Mouse (Mus musculus) heart, postnatal 0 days (tissue): ENCODE measurements around the gene Pold2. TPM values are rescaled to one million over a fixed set of nuclear protein-coding genes. Genes with fewer than 3 reads are reported as not detected.

ENCODE experiments used
- ATAC-seq: fragments of 200-750 bp; cut with Nextera tagmentation; 2 replicates; pipeline ENCODE4 v1.8.0; 2017; ENCODE audit warnings: low read depth, moderate number of reproducible peaks, moderate library complexity; ENCODE audit not compliant: insufficient read depth
- DNase-seq: peaks from one replicate; pipeline ENCODE4 v3.0.0-alpha.2; 2016; ENCODE audit warnings: low spot score
- H3K27ac ChIP-seq: fragments of 300-500 bp; sonication (generic); 2 replicates; pipeline ENCODE4 v1.5.1; 2014; ENCODE audit warnings: low read depth, mild to moderate bottlenecking
- H3K27me3 ChIP-seq: fragments of 300-500 bp; sonication (generic); 2 replicates; pipeline ENCODE4 v1.6.1; 2014; ENCODE audit warnings: low read length, mixed read lengths; ENCODE audit not compliant: control insufficient read depth, insufficient read depth
- H3K36me3 ChIP-seq: fragments of 300-500 bp; sonication (generic); replicated peaks from 2 replicates; pipeline ENCODE4 v1.6.1; 2014; ENCODE audit warnings: low read length, mixed read lengths; ENCODE audit not compliant: control insufficient read depth, insufficient read depth
- H3K4me1 ChIP-seq: fragments of 300-500 bp; sonication (generic); 2 replicates; pipeline ENCODE4 v1.6.1; 2014; ENCODE audit warnings: antibody characterized with exemption; ENCODE audit not compliant: control insufficient read depth, insufficient read depth
- H3K4me2 ChIP-seq: fragments of 300-500 bp; sonication (generic); 2 replicates; pipeline ENCODE4 v1.6.1; 2014; ENCODE audit warnings: low read depth, mild to moderate bottlenecking, low read length, moderate library complexity
- H3K4me3 ChIP-seq: fragments of 300-500 bp; sonication (generic); 2 replicates; pipeline ENCODE4 v1.5.1; 2014; ENCODE audit warnings: low read depth, low read length
- H3K9ac ChIP-seq: fragments of 300-500 bp; sonication (generic); replicated peaks from 2 replicates; pipeline ENCODE4 v1.6.1; 2014; ENCODE audit warnings: low read depth, low read length, mixed read lengths
- H3K9me3 ChIP-seq: fragments of 300-500 bp; sonication (generic); replicated peaks from 2 replicates; pipeline ENCODE4 v1.6.1; 2016; ENCODE audit warnings: low read length; ENCODE audit not compliant: control insufficient read depth
- CTCF ChIP-seq: IDR thresholded peaks from 2 replicates; pipeline ENCODE4 v1.5.1; 2016; ENCODE audit warnings: antibody characterized with exemption, control low read depth, low read depth
- EP300 ChIP-seq: IDR thresholded peaks from 2 replicates; pipeline ENCODE4 v1.6.1; 2016; ENCODE audit warnings: antibody characterized with exemption, low read depth
- WGBS: fragments of 180-500 bp; shearing (Covaris S2); extraction: QIAGEN DNeasy Blood & Tissue Kit; methylation state at CpG from one replicate; pipeline ENCODE4 v1.1.7; 2014; 5-methylcytosine and 5-hydroxymethylcytosine counted together
- polyA plus RNA-seq: library from polyadenylated mRNA; unstranded; fragments of >200 nt; fragmentation: Nextera tagmentation; extraction: Ambion mirVana; gene quantifications from 2 replicates; pipeline ENCODE4 v1.2.1, GENCODE M21; 2015
- total RNA-seq: library from RNA; depleted of rRNA; stranded (reverse); fragments of >200 nt; gene quantifications from 2 replicates; pipeline ENCODE4 v1.2.3, GENCODE M21; 2014; ENCODE audit warnings: low replicate concordance

Gene Pold2
- total and polyA plus RNA-seq, 2 experiments from 2014 or later = 23.9 to 54.6 TPM

- H3K9ac ChIP-seq = no peak overlapping the region
- H3K27ac ChIP-seq = no peak overlapping the region
- no peak for DNase-seq
- H3K4me1 ChIP-seq = peaks cover 19% of the 10 kb centered on the region
- no peak for TF ChIP-seq CTCF
- H3K4me3 ChIP-seq = no peak overlapping the region
- ATAC-seq = no peak
- H3K9me3 ChIP-seq = no peaks in the 10 kb centered on the region
- H3K36me3 ChIP-seq = no peaks in the 10 kb centered on the region
- 42% methylated on average over 5 of the region's 5 CpGs for WGBS
- H3K27me3 ChIP-seq = no peaks in the 10 kb centered on the region
- H3K4me2 ChIP-seq = no peak overlapping the region
Observed at GRCm38 (mm10) chr11:5850452-5850851, 27.6 kb downstream of the Pold2 start.

DNA sequence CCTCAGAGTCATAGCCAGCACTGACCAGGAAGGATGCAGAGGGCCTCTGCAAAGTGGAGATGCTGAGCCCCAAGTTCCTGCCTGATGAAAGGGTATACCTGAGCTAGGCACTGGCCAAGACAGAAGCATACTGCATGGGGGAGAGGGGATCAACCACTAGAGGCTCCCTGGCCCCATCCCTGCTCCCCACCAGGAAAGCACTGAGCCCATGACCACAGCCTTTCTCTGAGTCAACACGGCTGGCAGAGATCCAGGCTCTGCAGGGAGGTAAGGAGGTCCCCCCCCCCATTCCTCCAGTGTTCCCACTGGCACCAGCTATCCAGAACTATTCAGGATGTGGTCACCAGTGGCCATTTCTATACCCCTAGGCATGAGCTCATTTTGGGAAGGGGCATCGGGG lies 28.8 kb downstream of the Pold2 start:
- no peak overlapping the region for H3K27ac ChIP-seq
- H3K4me1 ChIP-seq = peaks cover 19% of the 10 kb centered on the region
- H3K9me3 ChIP-seq = no peaks in the 10 kb centered on the region
- no peak overlapping the region for H3K4me2 ChIP-seq
- DNase-seq (no peak), ATAC-seq (no peak)
- no peak overlapping the region for H3K4me3 ChIP-seq
- H3K9ac ChIP-seq = no peak overlapping the region
- TF ChIP-seq EP300 (no peak), CTCF (no peak)
- no peaks in the 10 kb centered on the region for H3K27me3 ChIP-seq
- no peaks in the 10 kb centered on the region for H3K36me3 ChIP-seq
- 63% methylated on average over 2 of the region's 2 CpGs for WGBS

- ATAC-seq = peak; percentile 40; the same call in 1 of the 2 replicates
- no peaks in the 10 kb centered on the region for H3K9me3 ChIP-seq
- H3K4me1 ChIP-seq = peaks cover 19% of the 10 kb centered on the region
- 38% methylated on average over 6 of the region's 6 CpGs for WGBS
- H3K36me3 ChIP-seq = no peaks in the 10 kb centered on the region
- H3K4me3 ChIP-seq = no peak overlapping the region
- DNase-seq = peak; percentile 44
- TF ChIP-seq CTCF = no peak
- TF ChIP-seq EP300 = no peak
- no peak overlapping the region for H3K4me2 ChIP-seq
- no peaks in the 10 kb centered on the region for H3K27me3 ChIP-seq
- no peak overlapping the region for H3K27ac ChIP-seq
- H3K9ac ChIP-seq = no peak overlapping the region
Observed at GRCm38 (mm10) chr11:5848741-5849140, 29.4 kb downstream of the Pold2 start.

GRCm38 (mm10) chr11:5846639-5847345 lies 31.3 kb downstream of the Pold2 start:
- H3K4me1 ChIP-seq = peaks cover 19% of the 10 kb centered on the region
- no peak overlapping the region for H3K4me3 ChIP-seq
- no peak overlapping the region for H3K4me2 ChIP-seq
- H3K27me3 ChIP-seq = no peaks in the 10 kb centered on the region
- DNase-seq = peak; percentile 52
- H3K36me3 ChIP-seq = no peaks in the 10 kb centered on the region
- TF ChIP-seq EP300 (no peak), CTCF (no peak)
- H3K9ac ChIP-seq = no peak overlapping the region
- ATAC-seq = peak; percentile 66
- 27% methylated on average over 7 of the region's 7 CpGs for WGBS
- H3K27ac ChIP-seq = peak overlapping the region; percentile 47
- H3K9me3 ChIP-seq = no peaks in the 10 kb centered on the region

DNA sequence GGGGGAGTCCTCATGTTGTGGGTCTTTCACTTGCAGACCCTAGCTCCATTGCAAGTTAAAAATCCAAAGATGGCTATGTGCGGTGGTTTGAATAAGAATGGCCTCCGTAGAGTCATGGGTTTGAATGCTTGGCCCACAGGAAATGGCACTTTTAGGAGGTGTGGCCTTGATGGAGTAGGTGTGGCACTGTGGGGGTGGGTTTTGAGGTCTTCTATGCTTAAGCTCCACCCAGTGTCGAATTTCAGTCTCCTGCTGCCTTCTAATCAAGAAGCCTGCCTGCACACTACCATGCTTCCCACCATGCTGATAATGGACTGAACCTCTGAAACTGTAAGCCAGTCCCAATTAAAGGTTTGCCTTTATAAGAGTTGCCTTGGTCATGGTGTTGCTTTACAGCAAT lies 35.0 kb downstream of the Pold2 start:
- no peak for TF ChIP-seq EP300
- TF ChIP-seq CTCF = no peak
- ATAC-seq = no peak
- Histone ChIP-seq H3K9ac (no peak overlapping the region), H3K27ac (no peak overlapping the region), H3K4me1 (peaks cover 4% of the 10 kb centered on the region; the same call in 1 of the 2 replicates), H3K4me2 (no peak overlapping the region), H3K4me3 (no peak overlapping the region), H3K9me3 (no peaks in the 10 kb centered on the region), H3K36me3 (no peaks in the 10 kb centered on the region), H3K27me3 (no peaks in the 10 kb centered on the region)
- WGBS = 79% methylated on average over 3 of the region's 3 CpGs
- DNase-seq = no peak

DNA sequence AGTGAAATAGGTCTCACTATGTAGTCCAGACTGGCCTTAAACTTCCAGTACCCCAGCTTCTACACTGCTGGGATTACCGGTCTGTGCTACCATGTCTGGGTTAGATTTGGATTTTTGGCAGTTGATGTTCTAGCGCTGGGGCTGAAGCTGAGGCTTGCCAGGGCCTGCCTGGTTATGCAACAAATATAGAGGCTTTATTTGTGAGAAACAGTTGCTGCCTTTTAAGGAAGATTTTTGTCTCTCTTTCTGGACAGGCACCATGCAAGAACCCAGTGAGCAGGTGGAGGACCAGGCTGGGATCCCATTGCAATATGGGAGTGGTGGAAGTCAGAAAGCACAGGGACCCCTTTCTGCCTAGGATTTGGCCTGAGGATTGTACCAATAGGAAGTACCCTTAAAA lies 36.3 kb downstream of the Pold2 start:
- H3K9me3 ChIP-seq = no peaks in the 10 kb centered on the region
- no peaks in the 10 kb centered on the region for H3K36me3 ChIP-seq
- 83% methylated on average over 2 of the region's 2 CpGs for WGBS
- H3K4me1 ChIP-seq = peaks cover 8% of the 10 kb centered on the region; the same call in 1 of the 2 replicates
- ATAC-seq (no peak), DNase-seq (no peak)
- H3K4me3 ChIP-seq = no peak overlapping the region
- no peak overlapping the region for H3K27ac ChIP-seq
- TF ChIP-seq EP300 (no peak), CTCF (no peak)
- H3K9ac ChIP-seq = no peak overlapping the region
- H3K27me3 ChIP-seq = no peaks in the 10 kb centered on the region
- no peak overlapping the region for H3K4me2 ChIP-seq
